Mouse (Mus musculus): Measurements from ENCODE around the gene Wrap53. TPM values are rescaled to one million over a fixed set of nuclear protein-coding genes. Genes with fewer than 3 reads are reported as not detected.

Wrap53 gene
- polyA plus RNA-seq, 1 experiment from 2014 or later, result 19.7 TPM

GRCm38 (mm10) chr11:69610899-69611298 is 30.8 kb upstream of the Wrap53 start:
- no peaks in the 10 kb centered on the region for H3K36me3 ChIP-seq
- peaks cover 9% of the 10 kb centered on the region for H3K4me1 ChIP-seq (replicated peaks)
- no peak for ATAC-seq (ENCODE audit: low read depth)
- WGBS, result 63% methylated on average over 4 of the region's 4 CpGs
- peaks cover 8% of the 10 kb centered on the region; the same call in 1 of the 2 replicates for H3K27me3 ChIP-seq
- H3K4me3 ChIP-seq, result no peak overlapping the region
- no peak overlapping the region for H3K9ac ChIP-seq
- no peaks in the 10 kb centered on the region for H3K9me3 ChIP-seq
- H3K4me2 ChIP-seq, result no peak overlapping the region
- H3K27ac ChIP-seq (replicated peaks), result no peak overlapping the region

GRCm38 (mm10) chr11:69609416-69609815 is 29.4 kb upstream of the Wrap53 start:
- no peak for ATAC-seq (ENCODE audit: low read depth)

DNA sequence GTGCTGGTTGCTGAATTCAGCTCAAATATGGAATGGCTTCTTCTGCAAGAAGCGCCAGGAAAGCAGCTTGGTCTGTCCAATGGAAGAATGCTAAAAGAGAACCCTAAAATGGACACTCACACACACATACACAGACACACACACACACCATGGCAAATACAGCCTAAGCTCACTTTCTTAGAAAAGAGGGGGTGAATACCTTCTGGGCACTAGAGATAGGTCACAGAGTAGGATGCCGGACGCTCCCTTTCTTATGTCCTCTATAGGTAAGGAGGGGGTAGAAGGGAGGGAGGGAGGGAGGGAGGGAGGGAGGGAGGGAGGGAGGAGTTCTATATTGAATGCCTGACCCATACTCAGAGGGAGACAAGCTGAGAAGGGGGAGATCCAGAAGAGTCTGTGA is 28.5 kb upstream of the Wrap53 start:
- Histone ChIP-seq H3K9ac (no peak overlapping the region), H3K4me1 (replicated peaks) (peaks cover 20% of the 10 kb centered on the region), H3K4me3 (no peak overlapping the region), H3K4me2 (no peak overlapping the region), H3K36me3 (no peaks in the 10 kb centered on the region), H3K27me3 (peaks cover 5% of the 10 kb centered on the region; the same call in 1 of the 2 replicates), H3K27ac (replicated peaks) (no peak overlapping the region), H3K9me3 (no peaks in the 10 kb centered on the region)
- ATAC-seq (ENCODE audit: low read depth), result no peak
- WGBS, result 89% methylated on average over 3 of the region's 3 CpGs

More at GRCm38 (mm10) chr11:69609416-69609815, 29.4 kb upstream of the Wrap53 start:
- no peak overlapping the region for H3K4me3 ChIP-seq
- H3K9me3 ChIP-seq, result no peaks in the 10 kb centered on the region
- whole genome bisulfite sequencing, result 59% methylated on average over 7 of the region's 7 CpGs
- H3K9ac ChIP-seq, result no peak overlapping the region
- H3K4me1 ChIP-seq (replicated peaks), result peaks cover 16% of the 10 kb centered on the region
- H3K36me3 ChIP-seq, result no peaks in the 10 kb centered on the region
- H3K27ac ChIP-seq (replicated peaks), result no peak overlapping the region
- H3K27me3 ChIP-seq, result no peaks in the 10 kb centered on the region
- no peak overlapping the region for H3K4me2 ChIP-seq

- WGBS, result 77% methylated on average over 2 of the region's 2 CpGs
- Histone ChIP-seq H3K9ac (no peak overlapping the region), H3K4me2 (no peak overlapping the region), H3K27ac (replicated peaks) (no peak overlapping the region), H3K4me1 (replicated peaks) (peaks cover 22% of the 10 kb centered on the region), H3K36me3 (peaks cover 9% of the 10 kb centered on the region), H3K9me3 (no peaks in the 10 kb centered on the region), H3K4me3 (no peak overlapping the region), H3K27me3 (peaks cover 5% of the 10 kb centered on the region; the same call in 1 of the 2 replicates)
- ATAC-seq (ENCODE audit: low read depth), result no peak
Observed at GRCm38 (mm10) chr11:69606832-69607231, 26.8 kb upstream of the Wrap53 start.

DNA sequence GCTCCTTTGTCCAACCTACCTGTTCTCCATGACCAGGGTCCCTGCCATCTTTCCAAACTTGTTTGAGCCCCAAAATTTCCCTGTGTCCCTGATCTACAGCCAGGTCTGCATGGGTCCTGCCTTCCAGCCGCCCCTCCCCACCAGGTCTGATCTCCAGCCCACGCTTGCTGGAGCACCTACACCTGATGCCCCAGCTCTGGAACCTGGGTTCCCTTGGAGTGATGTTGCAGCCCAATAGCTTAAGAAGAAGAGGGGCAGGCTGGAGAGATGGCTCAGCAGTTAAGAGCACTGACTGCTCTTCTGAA is 26.4 kb upstream of the Wrap53 start:
- 63% methylated on average over 2 of the region's 2 CpGs for WGBS
- no peak overlapping the region for H3K9ac ChIP-seq
- ATAC-seq (ENCODE audit: low read depth), result no peak
- H3K4me3 ChIP-seq, result peak overlapping the region; percentile 71; the same call in 1 of the 2 replicates
- H3K27me3 ChIP-seq, result peaks cover 5% of the 10 kb centered on the region; the same call in 1 of the 2 replicates
- no peak overlapping the region for H3K27ac ChIP-seq (replicated peaks)
- H3K4me2 ChIP-seq, result peak overlapping the region; percentile 99
- peaks cover 13% of the 10 kb centered on the region for H3K36me3 ChIP-seq
- peaks cover 26% of the 10 kb centered on the region for H3K4me1 ChIP-seq (replicated peaks)
- H3K9me3 ChIP-seq, result no peaks in the 10 kb centered on the region

DNA sequence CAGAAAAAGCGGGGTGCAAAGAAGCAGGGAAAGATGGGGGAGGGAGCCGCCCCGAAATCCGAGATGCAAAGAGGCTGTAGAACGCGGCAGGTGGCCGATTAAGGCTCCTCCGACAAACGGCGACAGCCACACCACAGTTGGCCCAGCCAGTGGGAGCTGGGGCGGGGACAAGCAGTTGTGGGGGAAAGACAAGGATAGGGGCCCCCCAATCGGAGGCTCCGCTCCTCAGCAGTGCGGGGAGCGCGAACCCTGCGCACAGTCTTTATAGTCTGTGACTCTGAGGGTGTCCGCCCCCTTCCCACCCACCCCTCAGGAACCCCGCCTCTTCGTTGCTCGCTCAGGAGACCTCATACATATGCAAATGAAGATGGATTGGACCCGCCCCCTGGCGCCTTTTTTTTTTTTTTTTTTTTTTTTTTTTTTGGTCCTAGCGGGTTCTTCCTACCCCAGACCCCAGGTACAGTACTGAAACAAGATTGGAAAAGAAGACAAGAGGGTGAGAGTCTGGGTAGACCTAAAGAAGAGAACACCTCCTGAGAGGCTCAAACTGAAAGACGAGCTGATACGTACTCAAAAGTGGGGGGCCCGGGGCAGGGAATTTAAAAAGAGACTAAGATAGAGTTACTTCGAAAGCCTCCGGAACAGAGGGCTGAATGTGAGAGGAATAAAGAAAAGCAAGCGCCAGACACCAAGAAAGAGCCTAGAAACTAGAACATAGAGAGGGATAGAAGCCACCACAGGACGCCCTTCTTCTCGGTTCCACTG is 25.9 kb upstream of the Wrap53 start, which contains the start of gene Atp1b2:
Gene Atp1b2 (minus strand): TSS at position 217 of the 765 bp plus-strand sequence.
- Histone ChIP-seq H3K9me3 (no peaks in the 10 kb centered on the region), H3K27me3 (peaks cover 5% of the 10 kb centered on the region; the same call in 1 of the 2 replicates), H3K4me2 (peak within 1 kb of the TSS; percentile 99), H3K9ac (peak within 1 kb of the TSS; percentile 89), H3K4me3 (peak within 1 kb of the TSS; percentile 71), H3K4me1 (replicated peaks) (peaks cover 26% of the 10 kb centered on the region), H3K36me3 (peaks cover 15% of the 10 kb centered on the region), H3K27ac (replicated peaks) (peak within 1 kb of the TSS; percentile 70)
- ATAC-seq (ENCODE audit: low read depth), result peak; percentile 89
- 2% methylated on average over 29 of the region's 32 CpGs for WGBS

DNA sequence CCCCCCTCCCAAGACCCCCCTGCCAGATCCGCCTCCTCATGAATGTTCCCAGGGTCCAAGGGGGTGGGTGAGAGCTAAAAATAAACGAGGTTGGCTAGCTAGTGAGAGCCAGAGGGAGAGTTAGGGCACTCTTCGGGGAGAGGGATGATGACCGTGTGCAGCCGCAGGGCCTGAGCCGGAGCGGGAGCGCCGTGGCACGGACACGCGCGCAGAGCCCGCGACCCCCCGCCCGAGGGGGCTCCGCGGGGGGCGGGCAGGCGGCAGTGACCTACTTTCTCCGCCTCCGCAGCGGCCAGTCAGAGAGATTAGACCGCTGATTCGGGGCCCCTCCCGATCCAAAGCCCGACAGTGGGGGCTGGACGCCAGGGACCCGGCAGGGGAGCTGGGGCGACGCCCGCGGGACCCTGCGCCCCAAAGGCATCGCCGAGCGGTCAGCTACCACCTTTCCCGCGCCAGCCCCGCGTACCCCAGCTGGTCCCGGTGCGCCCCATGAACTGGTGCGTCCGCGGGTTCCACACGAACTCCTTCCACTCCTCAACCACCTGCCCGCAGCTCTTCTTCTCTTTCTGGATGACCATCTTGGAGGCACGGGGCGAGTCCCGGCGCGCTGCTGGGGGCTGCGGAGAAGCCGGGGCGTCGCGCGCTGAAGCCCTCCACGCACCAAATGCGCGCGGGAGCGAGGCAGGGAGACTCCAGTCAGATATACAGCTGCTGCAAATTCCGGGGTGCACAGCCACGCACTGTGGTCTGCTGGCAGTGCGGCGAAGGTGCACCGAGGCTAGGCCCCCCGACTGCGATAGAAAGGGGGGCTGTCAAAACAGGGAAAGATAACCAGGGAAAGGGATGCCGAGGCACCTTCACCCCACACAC is 25.0 kb upstream of the Wrap53 start:
- H3K27ac ChIP-seq (replicated peaks), result peak overlapping the region; percentile 70
- peak overlapping the region; percentile 71 for H3K4me3 ChIP-seq
- no peaks in the 10 kb centered on the region for H3K9me3 ChIP-seq
- ATAC-seq (ENCODE audit: low read depth), result peak; percentile 52
- peaks cover 17% of the 10 kb centered on the region for H3K36me3 ChIP-seq
- peak overlapping the region; percentile 99 for H3K4me2 ChIP-seq
- peak overlapping the region; percentile 89 for H3K9ac ChIP-seq
- under 1% methylated on average over 67 of the region's 73 CpGs for WGBS
- peaks cover 35% of the 10 kb centered on the region for H3K4me1 ChIP-seq (replicated peaks)
- peaks cover 5% of the 10 kb centered on the region; the same call in 1 of the 2 replicates for H3K27me3 ChIP-seq

DNA sequence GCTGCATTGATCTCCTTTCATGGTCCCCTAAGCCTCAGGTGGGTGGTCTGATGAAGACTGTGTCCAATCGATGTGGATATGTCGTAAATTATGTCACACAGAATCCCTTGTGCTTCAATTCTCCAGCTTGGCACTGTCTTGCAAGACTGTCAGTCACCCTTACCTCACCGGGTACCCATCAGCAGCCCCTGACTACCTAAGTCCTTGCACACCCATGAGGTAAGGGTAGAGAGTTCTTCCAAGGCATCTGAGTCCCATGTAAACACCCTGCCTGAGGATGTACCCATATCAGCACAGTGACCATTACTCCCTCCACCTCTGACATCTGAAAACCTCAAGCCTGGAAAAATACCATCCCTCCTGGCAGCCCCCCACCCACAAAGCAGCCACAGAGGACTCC is 24.3 kb upstream of the Wrap53 start:
- 37% methylated on average over 3 of the region's 3 CpGs for WGBS
- Histone ChIP-seq H3K9ac (peak overlapping the region; percentile 89), H3K4me2 (peak overlapping the region; percentile 99), H3K9me3 (no peaks in the 10 kb centered on the region), H3K4me3 (peak overlapping the region; percentile 71), H3K36me3 (peaks cover 17% of the 10 kb centered on the region), H3K27ac (replicated peaks) (peak overlapping the region; percentile 70; the same call in 1 of the 2 replicates), H3K4me1 (replicated peaks) (peaks cover 42% of the 10 kb centered on the region), H3K27me3 (peaks cover 5% of the 10 kb centered on the region; the same call in 1 of the 2 replicates)
- no peak for ATAC-seq (ENCODE audit: low read depth)

DNA sequence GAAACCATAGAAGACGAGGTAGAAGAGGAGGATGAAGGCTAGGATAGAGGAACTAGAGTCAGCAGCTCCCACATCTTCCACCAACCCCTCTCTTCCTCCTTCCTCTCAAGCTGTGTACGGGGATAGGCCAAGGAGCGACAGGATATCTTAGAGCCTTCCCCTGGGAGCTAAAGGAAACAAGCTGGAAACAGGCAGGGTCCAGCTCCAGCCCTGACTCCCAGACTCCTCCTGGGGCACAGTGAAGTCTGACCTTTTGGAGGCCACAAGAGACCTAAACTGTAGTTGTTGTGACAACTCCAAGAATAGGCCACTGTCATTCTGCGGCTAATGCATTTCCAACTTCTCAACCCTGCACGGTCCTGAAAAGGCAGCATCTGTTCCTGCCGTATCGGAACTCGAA is 23.5 kb upstream of the Wrap53 start:
- H3K27me3 ChIP-seq, result peaks cover 5% of the 10 kb centered on the region; the same call in 1 of the 2 replicates
- no peaks in the 10 kb centered on the region for H3K9me3 ChIP-seq
- WGBS, result 75% methylated on average over 8 of the region's 8 CpGs
- peaks cover 44% of the 10 kb centered on the region for H3K4me1 ChIP-seq (replicated peaks)
- no peak for ATAC-seq (ENCODE audit: low read depth)
- peak overlapping the region; percentile 71; the same call in 1 of the 2 replicates for H3K4me3 ChIP-seq
- peak overlapping the region; percentile 99 for H3K4me2 ChIP-seq
- H3K9ac ChIP-seq, result no peak overlapping the region
- no peak overlapping the region for H3K27ac ChIP-seq (replicated peaks)
- peaks cover 17% of the 10 kb centered on the region for H3K36me3 ChIP-seq

DNA sequence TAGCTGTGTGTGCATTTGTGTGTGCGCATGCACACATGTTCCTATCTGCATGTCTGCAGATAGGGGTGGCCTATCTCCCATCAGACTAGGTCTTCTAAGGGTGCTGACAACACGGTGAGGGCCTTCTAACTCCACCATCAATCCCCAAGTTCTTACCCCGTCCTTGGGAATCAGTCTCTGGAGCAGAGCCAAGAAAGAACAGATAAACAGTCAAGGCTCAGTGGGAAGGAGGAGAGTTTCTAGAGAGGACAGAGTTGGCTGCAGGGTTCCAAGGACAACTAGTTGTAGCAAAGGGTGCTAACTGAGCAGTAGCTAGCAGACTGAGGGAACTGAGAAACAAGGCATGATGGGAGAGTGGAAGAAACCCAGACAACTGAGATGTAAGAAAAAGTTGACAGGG is 21.7 kb upstream of the Wrap53 start:
- WGBS, result 84% methylated on average over 3 of the region's 3 CpGs
- no peak overlapping the region for H3K4me3 ChIP-seq

DNA sequence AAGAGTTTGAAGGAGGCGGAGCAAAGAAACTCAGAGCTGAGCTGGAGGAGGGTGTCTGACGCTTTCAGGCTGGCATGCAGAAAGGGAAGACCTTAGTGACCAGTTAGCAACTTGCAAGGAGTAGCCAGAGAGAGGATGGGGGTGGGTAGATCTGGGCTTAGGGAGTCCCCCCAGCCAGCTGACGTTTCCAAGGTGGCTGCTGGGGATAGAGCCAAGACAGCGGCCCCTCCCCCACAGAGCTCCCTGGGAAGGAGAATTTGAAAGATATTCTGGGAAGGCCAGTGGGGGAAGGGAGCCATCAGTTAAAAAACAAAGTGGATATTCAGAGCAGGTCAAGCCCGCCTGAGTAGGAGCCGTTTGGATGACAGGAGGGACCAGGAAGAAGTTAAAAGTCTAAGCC is 20.0 kb upstream of the Wrap53 start:
- H3K4me3 ChIP-seq, result no peak overlapping the region
- 16% methylated on average over 6 of the region's 6 CpGs for WGBS
- peak; percentile 52 for ATAC-seq (ENCODE audit: low read depth)
- H3K9me3 ChIP-seq, result no peaks in the 10 kb centered on the region
- H3K27ac ChIP-seq (replicated peaks), result peak overlapping the region; percentile 52
- peaks cover 17% of the 10 kb centered on the region for H3K36me3 ChIP-seq
- H3K9ac ChIP-seq, result no peak overlapping the region
- H3K27me3 ChIP-seq, result peaks cover 5% of the 10 kb centered on the region; the same call in 1 of the 2 replicates
- peaks cover 41% of the 10 kb centered on the region for H3K4me1 ChIP-seq (replicated peaks)
- H3K4me2 ChIP-seq, result peak overlapping the region; percentile 4; the same call in 1 of the 2 replicates

More for the DNA sequence above, 21.7 kb upstream of the Wrap53 start:
- ATAC-seq (ENCODE audit: low read depth), result no peak
- Histone ChIP-seq H3K9me3 (no peaks in the 10 kb centered on the region), H3K4me1 (replicated peaks) (peaks cover 44% of the 10 kb centered on the region), H3K27me3 (peaks cover 5% of the 10 kb centered on the region; the same call in 1 of the 2 replicates), H3K36me3 (peaks cover 17% of the 10 kb centered on the region), H3K4me2 (no peak overlapping the region), H3K9ac (no peak overlapping the region), H3K27ac (replicated peaks) (no peak overlapping the region)

- 0 out of 2 replicates have a peak overlapping the region, but pooled peaks have one; percentile 4 for H3K4me2 ChIP-seq
- 6% methylated on average over 9 of the region's 9 CpGs for WGBS
- H3K9ac ChIP-seq, result no peak overlapping the region; the same call in 1 of the 2 replicates
- H3K9me3 ChIP-seq, result no peaks in the 10 kb centered on the region
- H3K4me3 ChIP-seq, result no peak overlapping the region
- H3K36me3 ChIP-seq, result peaks cover 17% of the 10 kb centered on the region
- peaks cover 34% of the 10 kb centered on the region for H3K4me1 ChIP-seq (replicated peaks)
- ATAC-seq (ENCODE audit: low read depth), result no peak
- peaks cover 5% of the 10 kb centered on the region; the same call in 1 of the 2 replicates for H3K27me3 ChIP-seq
- peak overlapping the region; percentile 52 for H3K27ac ChIP-seq (replicated peaks)
Observed at GRCm38 (mm10) chr11:69599436-69599835, 19.4 kb upstream of the Wrap53 start.

Measured in neural tube, embryonic 13.5 days (tissue).